Mouse (Mus musculus) thymus, adult 2 months (tissue): ENCODE data around the gene Lrrc26.

Experiments
- CTCF ChIP-seq: fragments of 200-500 bp; IDR thresholded peaks from 2 replicates; pipeline ENCODE4 v1.5.1; 2012; ENCODE audit warnings: mild to moderate bottlenecking, control low read depth, low read length, moderate library complexity, borderline replicate concordance; ENCODE audit not compliant: control insufficient read depth, poor library complexity, insufficient read depth; ENCODE audit errors: extremely low read depth
- POLR2A ChIP-seq: fragments of 200-500 bp; IDR thresholded peaks from 2 replicates; pipeline ENCODE4 v1.6.1; 2012; ENCODE audit warnings: mild to moderate bottlenecking, low read length, control low read depth, moderate library complexity; ENCODE audit not compliant: control insufficient read depth, poor library complexity, insufficient read depth; ENCODE audit errors: extremely low read depth

DNA sequence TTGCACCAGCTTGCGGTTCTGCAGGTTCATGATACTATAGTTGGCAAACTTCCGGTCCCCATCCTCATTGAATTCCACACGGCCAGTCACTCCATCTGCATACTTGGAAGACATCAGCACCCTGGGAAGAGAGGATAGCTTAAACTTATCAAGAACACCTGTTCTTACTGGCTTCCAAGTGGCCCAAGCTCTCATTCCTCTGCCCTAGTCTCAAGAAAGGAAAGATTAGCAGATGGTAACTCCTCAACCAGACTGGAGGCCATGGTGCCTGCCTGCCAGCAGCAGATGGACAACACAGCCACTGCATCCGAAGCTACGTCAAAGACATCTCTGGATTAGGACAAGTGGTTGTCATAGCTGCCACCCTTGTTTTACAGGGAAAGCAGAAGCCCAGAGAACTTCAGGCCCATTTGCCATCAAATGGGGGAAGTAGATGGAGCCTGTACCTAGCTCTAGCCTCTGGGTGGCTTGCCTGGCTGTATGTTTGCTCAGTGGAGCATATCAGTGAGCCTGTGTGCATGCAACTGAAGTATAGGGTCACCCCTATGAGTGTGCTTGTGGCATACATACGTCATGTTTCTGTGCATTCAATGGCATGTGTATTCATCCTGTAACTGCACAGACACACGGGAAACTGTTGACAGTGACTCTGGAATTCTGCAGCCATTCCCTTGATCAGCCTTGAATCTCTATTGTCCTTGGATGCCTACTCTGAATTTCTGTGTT is 14.4 kb downstream of the Lrrc26 start:
- TF ChIP-seq CTCF (no peak), POLR2A (no peak)
